Mouse (Mus musculus) embryonic facial prominence, embryonic 11.5 days (tissue): ENCODE measurements around the gene Lama2. TPM values are rescaled to one million over a fixed set of nuclear protein-coding genes. Genes with fewer than 3 reads are reported as not detected.
A peak's percentile ranks its signal among the peaks of the same experiment; 100 is the strongest.

Source experiments
- ATAC-seq: fragments of 200-750 bp; cut with Nextera tagmentation; replicated peaks from 2 replicates; pipeline ENCODE4 v1.8.0; 2017; ENCODE audit warnings: low read depth; ENCODE audit not compliant: insufficient number of reproducible peaks, low FRiP score, low TSS enrichment
- DNase-seq: peaks from one replicate; pipeline ENCODE4 v3.0.0-alpha.2; 2015; ENCODE audit warnings: low spot score
- H3K27ac ChIP-seq: fragments of 300-500 bp; sonication (generic); replicated peaks from 2 replicates; pipeline ENCODE4 v1.5.1; 2014; ENCODE audit warnings: mild to moderate bottlenecking, low read depth, low read length, control low read depth
- H3K27me3 ChIP-seq: fragments of 300-500 bp; sonication (generic); 2 replicates; pipeline ENCODE4 v1.6.1; 2014; ENCODE audit warnings: mild to moderate bottlenecking, low read length, moderate library complexity, mixed read lengths; ENCODE audit not compliant: control insufficient read depth, insufficient read depth
- H3K36me3 ChIP-seq: fragments of 300-500 bp; sonication (generic); replicated peaks from 2 replicates; pipeline ENCODE4 v1.6.1; 2014; ENCODE audit warnings: low read depth, mild to moderate bottlenecking, low read length, moderate library complexity, mixed read lengths; ENCODE audit not compliant: control insufficient read depth, insufficient read depth
- H3K4me1 ChIP-seq: fragments of 300-500 bp; sonication (generic); 2 replicates; pipeline ENCODE4 v1.6.1; 2014; ENCODE audit warnings: low read length, mixed read lengths; ENCODE audit not compliant: control insufficient read depth, insufficient read depth
- H3K4me2 ChIP-seq: fragments of 300-500 bp; sonication (generic); 2 replicates; pipeline ENCODE4 v1.6.1; 2014; ENCODE audit warnings: low read depth, mild to moderate bottlenecking, control low read depth, low read length, moderate library complexity
- H3K4me3 ChIP-seq: fragments of 300-500 bp; sonication (generic); 2 replicates; pipeline ENCODE4 v1.5.1; 2014; ENCODE audit warnings: low read depth, low read length, control low read depth
- H3K9ac ChIP-seq: fragments of 300-500 bp; sonication (generic); replicated peaks from 2 replicates; pipeline ENCODE4 v1.6.1; 2014; ENCODE audit warnings: mild to moderate bottlenecking, control low read depth, low read length
- H3K9me3 ChIP-seq: fragments of 300-500 bp; sonication (generic); replicated peaks from 2 replicates; pipeline ENCODE4 v1.6.1; 2016; ENCODE audit warnings: mild to moderate bottlenecking, low read length, inconsistent platforms, mixed read lengths; ENCODE audit not compliant: control insufficient read depth
- WGBS: fragments of 180-500 bp; shearing (Covaris S2); extraction: QIAGEN DNeasy Blood & Tissue Kit; methylation state at CpG from one replicate; pipeline ENCODE4 v1.1.7; 2014; 5-methylcytosine and 5-hydroxymethylcytosine counted together
- polyA plus RNA-seq: library from polyadenylated mRNA; unstranded; fragments of >200 nt; fragmentation: Nextera tagmentation; extraction: Ambion mirVana; gene quantifications from 2 replicates; pipeline ENCODE4 v1.2.1, GENCODE M21; 2014

The Lama2 gene
- polyA plus RNA-seq, 1 experiment from 2014 or later, result 12.1 TPM

- H3K36me3 ChIP-seq, result no peaks in the 10 kb centered on the region
- no peak for DNase-seq
- H3K4me1 ChIP-seq, result no peaks in the 10 kb centered on the region; the same call in 1 of the 2 replicates
- no peaks in the 10 kb centered on the region for H3K27me3 ChIP-seq
- no peak overlapping the region for H3K9ac ChIP-seq
- H3K4me2 ChIP-seq, result no peak overlapping the region
- WGBS, result 81% methylated on average over 4 of the region's 4 CpGs
- no peak overlapping the region for H3K4me3 ChIP-seq
- H3K27ac ChIP-seq, result no peak overlapping the region
- ATAC-seq, result peak; percentile 55; the same call in 1 of the 2 replicates
- H3K9me3 ChIP-seq, result no peaks in the 10 kb centered on the region
These were observed 2.0 kb downstream of the Lama2 start for GRCm38 (mm10) chr10:27617522-27618020.

DNA sequence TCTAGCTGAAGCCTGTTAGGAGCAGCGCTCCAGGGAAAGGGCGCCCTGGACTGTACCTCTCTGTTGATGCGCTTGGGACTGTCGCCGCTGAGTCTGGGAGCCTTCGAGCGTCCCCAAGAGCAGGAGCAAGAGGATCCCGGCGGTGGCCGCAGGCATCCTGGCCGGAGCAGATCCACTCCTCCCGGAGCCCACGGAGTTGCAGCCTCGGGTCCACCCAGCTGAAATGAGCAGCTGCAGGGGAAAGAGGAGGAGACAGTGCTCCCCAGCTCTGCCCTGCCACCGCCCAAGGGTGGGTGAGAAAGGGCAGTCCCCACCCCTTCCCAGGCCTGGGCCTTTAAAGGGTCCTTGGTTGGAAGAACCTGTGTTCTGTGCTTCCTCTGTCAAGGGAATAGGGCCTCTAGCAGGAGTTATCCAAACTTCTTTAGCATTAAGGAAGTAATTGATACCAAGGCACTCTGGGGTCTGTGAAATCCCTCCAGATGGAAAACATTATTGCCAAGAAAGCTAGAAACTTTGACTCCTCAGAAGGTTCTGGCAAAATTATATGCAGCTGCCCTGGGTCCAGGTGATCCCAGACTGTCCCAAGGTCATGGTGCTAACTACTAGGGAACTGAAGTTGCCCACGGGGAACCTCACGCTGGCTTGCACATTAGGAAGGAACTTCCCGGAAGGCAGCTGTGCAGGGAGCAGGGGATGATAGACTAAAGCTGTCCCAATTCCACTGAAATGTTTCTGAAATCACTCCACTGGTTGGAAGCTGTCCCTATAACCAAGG is 2.7 kb downstream of the Lama2 start:
- ATAC-seq (peak; percentile 89), DNase-seq (peak; percentile 83)
- no peaks in the 10 kb centered on the region for H3K36me3 ChIP-seq
- H3K27ac ChIP-seq, result peak overlapping the region; percentile 86
- H3K27me3 ChIP-seq, result no peaks in the 10 kb centered on the region
- peak overlapping the region; percentile 70 for H3K9ac ChIP-seq
- H3K4me3 ChIP-seq, result peak overlapping the region; percentile 42
- no peaks in the 10 kb centered on the region for H3K9me3 ChIP-seq
- peak overlapping the region; percentile 61 for H3K4me2 ChIP-seq
- WGBS, result 6% methylated on average over 18 of the region's 18 CpGs
- no peaks in the 10 kb centered on the region; the same call in 1 of the 2 replicates for H3K4me1 ChIP-seq

GRCm38 (mm10) chr10:27595675-27596074 is 23.9 kb downstream of the Lama2 start:
- H3K9me3 ChIP-seq, result no peaks in the 10 kb centered on the region
- WGBS, result 93% methylated on average over 3 of the region's 3 CpGs
- no peaks in the 10 kb centered on the region for H3K27me3 ChIP-seq
- no peak overlapping the region for H3K9ac ChIP-seq
- H3K36me3 ChIP-seq, result no peaks in the 10 kb centered on the region
- H3K27ac ChIP-seq, result no peak overlapping the region
- no peak overlapping the region for H3K4me3 ChIP-seq
- no peak for ATAC-seq
- H3K4me2 ChIP-seq, result no peak overlapping the region
- DNase-seq, result no peak
- H3K4me1 ChIP-seq, result no peaks in the 10 kb centered on the region

GRCm38 (mm10) chr10:27533217-27533616 is 86.3 kb downstream of the Lama2 start:
- ATAC-seq (no peak), DNase-seq (no peak)
- Histone ChIP-seq H3K4me2 (no peak overlapping the region), H3K4me3 (no peak overlapping the region), H3K27ac (no peak overlapping the region), H3K4me1 (no peaks in the 10 kb centered on the region), H3K27me3 (no peaks in the 10 kb centered on the region), H3K9me3 (no peaks in the 10 kb centered on the region), H3K36me3 (no peaks in the 10 kb centered on the region), H3K9ac (no peak overlapping the region)
- 86% methylated on average over 2 of the region's 2 CpGs for WGBS

DNA sequence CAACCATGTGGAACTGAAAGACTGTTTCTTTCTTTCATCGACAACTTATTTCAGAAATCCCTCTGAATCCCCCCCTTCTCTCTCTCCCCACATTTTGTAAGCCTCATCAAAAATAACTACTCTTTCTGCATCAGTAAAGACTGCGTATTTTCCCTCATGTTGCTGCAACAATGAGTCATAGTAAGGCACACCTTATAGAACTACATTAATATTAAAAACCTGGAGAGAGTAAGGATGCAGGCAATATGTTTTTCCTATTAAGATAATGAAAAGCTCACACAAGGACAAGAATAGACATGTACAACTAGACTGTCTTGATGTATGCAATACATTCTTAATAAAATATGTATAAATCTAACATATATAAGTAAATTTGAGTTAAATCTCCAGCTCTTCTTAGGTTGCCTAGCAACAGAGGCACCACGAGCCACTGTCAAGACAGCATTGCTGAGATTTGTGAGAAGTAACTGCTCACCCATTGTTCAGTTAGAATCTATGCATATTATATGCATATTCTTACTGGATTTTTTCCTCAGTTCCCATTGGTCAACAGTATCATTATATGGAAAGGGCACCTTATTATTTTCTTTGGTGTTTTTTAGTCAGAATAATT is 110.6 kb downstream of the Lama2 start:
- H3K27me3 ChIP-seq, result no peaks in the 10 kb centered on the region
- ATAC-seq, result no peak
- H3K9me3 ChIP-seq, result no peaks in the 10 kb centered on the region
- WGBS, result 78% methylated on average over 3 of the region's 3 CpGs
- no peak overlapping the region for H3K4me2 ChIP-seq
- no peak overlapping the region for H3K9ac ChIP-seq
- no peaks in the 10 kb centered on the region for H3K4me1 ChIP-seq
- no peak overlapping the region for H3K4me3 ChIP-seq
- no peaks in the 10 kb centered on the region for H3K36me3 ChIP-seq
- H3K27ac ChIP-seq, result no peak overlapping the region
- DNase-seq, result no peak

DNA sequence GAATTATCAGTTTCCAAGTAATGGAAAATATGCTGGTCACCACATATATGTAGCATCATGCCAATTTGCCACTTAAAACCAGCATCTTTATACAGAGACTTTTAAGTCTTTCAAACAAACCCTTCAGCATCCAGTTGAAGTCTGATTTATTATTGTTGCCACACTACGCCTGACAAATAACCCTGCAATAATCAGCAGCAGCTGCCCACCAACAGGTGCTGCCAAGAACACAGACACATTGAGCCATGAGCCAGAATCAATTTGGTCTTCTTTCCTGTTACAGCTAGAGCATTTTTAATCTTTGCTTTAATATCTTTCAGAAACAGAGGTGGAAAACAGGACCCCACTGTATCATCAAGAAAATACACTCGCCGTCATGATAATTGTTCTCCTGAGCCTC is 118.7 kb downstream of the Lama2 start:
- Histone ChIP-seq H3K4me3 (no peak overlapping the region), H3K4me2 (no peak overlapping the region), H3K27ac (no peak overlapping the region), H3K36me3 (no peaks in the 10 kb centered on the region), H3K27me3 (no peaks in the 10 kb centered on the region), H3K9me3 (no peaks in the 10 kb centered on the region), H3K9ac (no peak overlapping the region), H3K4me1 (no peaks in the 10 kb centered on the region)
- ATAC-seq (no peak), DNase-seq (no peak)
- WGBS, result 77% methylated on average over 3 of the region's 3 CpGs

GRCm38 (mm10) chr10:27488452-27488851 is 131.1 kb downstream of the Lama2 start:
- H3K9me3 ChIP-seq, result no peaks in the 10 kb centered on the region
- no peaks in the 10 kb centered on the region for H3K27me3 ChIP-seq
- no peak overlapping the region for H3K27ac ChIP-seq
- no peak for ATAC-seq
- no peaks in the 10 kb centered on the region for H3K4me1 ChIP-seq
- no peak overlapping the region for H3K4me2 ChIP-seq
- WGBS, result 85% methylated on average over 1 of the region's 1 CpGs
- H3K36me3 ChIP-seq, result no peaks in the 10 kb centered on the region
- no peak overlapping the region for H3K9ac ChIP-seq
- no peak overlapping the region for H3K4me3 ChIP-seq
- DNase-seq, result no peak

- H3K4me1 ChIP-seq, result no peaks in the 10 kb centered on the region
- H3K4me3 ChIP-seq, result no peak overlapping the region
- no peak overlapping the region for H3K9ac ChIP-seq
- H3K9me3 ChIP-seq, result no peaks in the 10 kb centered on the region
- H3K27me3 ChIP-seq, result no peaks in the 10 kb centered on the region
- 53% methylated on average over 1 of the region's 1 CpGs for WGBS
- H3K27ac ChIP-seq, result no peak overlapping the region
- no peak for ATAC-seq
- H3K36me3 ChIP-seq, result no peaks in the 10 kb centered on the region
- no peak overlapping the region for H3K4me2 ChIP-seq
- DNase-seq, result peak; percentile 43
These were observed 135.5 kb downstream of the Lama2 start for GRCm38 (mm10) chr10:27484041-27484440.
